Mouse (Mus musculus) splenic B cell, adult 2 months (primary cell): ENCODE results near the gene Dmkn.

Experiments used
- DNase-seq: peaks from one replicate; pipeline ENCODE4 v3.0.0-alpha.2; 2011; ENCODE audit warnings: low read depth, low spot score
- H3K27me3 ChIP-seq: 2 replicates; pipeline ENCODE4 v1.6.1; 2012; ENCODE audit warnings: mild to moderate bottlenecking, low read length, moderate library complexity, mixed read lengths; ENCODE audit not compliant: control insufficient read depth, poor library complexity, insufficient read depth, severe bottlenecking
- H3K36me3 ChIP-seq: 2 replicates; pipeline ENCODE4 v1.6.1; 2012; ENCODE audit warnings: mild to moderate bottlenecking, low read length, moderate library complexity, mixed read lengths; ENCODE audit not compliant: control insufficient read depth, poor library complexity, insufficient read depth, severe bottlenecking

Gene Dmkn

GRCm38 (mm10) chr7:30747525-30748204 is 15.9 kb upstream of the Dmkn start:
- H3K27me3 ChIP-seq, result no peaks in the 10 kb centered on the region
- no peaks in the 10 kb centered on the region for H3K36me3 ChIP-seq
- DNase-seq, result peak; percentile 25

- H3K27me3 ChIP-seq, result no peaks in the 10 kb centered on the region
- DNase-seq, result no peak
Observed at GRCm38 (mm10) chr7:30749824-30750606, 13.5 kb upstream of the Dmkn start.

GRCm38 (mm10) chr7:30751086-30751669 is 12.4 kb upstream of the Dmkn start, which contains the start of gene Sbsn:
Sbsn (plus strand) TSS chr7:30751471.
- DNase-seq, result no peak
- Histone ChIP-seq H3K27me3 (no peaks in the 10 kb centered on the region), H3K36me3 (no peaks in the 10 kb centered on the region)

More at GRCm38 (mm10) chr7:30749824-30750606, 13.5 kb upstream of the Dmkn start:
- H3K36me3 ChIP-seq, result no peaks in the 10 kb centered on the region

GRCm38 (mm10) chr7:30757001-30757400 is 6.6 kb upstream of the Dmkn start:
- Histone ChIP-seq H3K27me3 (no peaks in the 10 kb centered on the region), H3K36me3 (no peaks in the 10 kb centered on the region)
- no peak for DNase-seq

- Histone ChIP-seq H3K27me3 (no peaks in the 10 kb centered on the region), H3K36me3 (no peaks in the 10 kb centered on the region)
- peak; percentile 43 for DNase-seq
Observed at GRCm38 (mm10) chr7:30758853-30759252, 4.7 kb upstream of the Dmkn start.

GRCm38 (mm10) chr7:30761769-30762352 is 1.7 kb upstream of the Dmkn start:
- H3K27me3 ChIP-seq, result no peaks in the 10 kb centered on the region
- peak; percentile 22 for DNase-seq
- H3K36me3 ChIP-seq, result no peaks in the 10 kb centered on the region

- H3K36me3 ChIP-seq, result no peaks in the 10 kb centered on the region
Observed at GRCm38 (mm10) chr7:30765173-30765572, 1.6 kb downstream of the Dmkn start.

GRCm38 (mm10) chr7:30766408-30766807 is 2.9 kb downstream of the Dmkn start:
- no peaks in the 10 kb centered on the region for H3K36me3 ChIP-seq
- DNase-seq, result peak; percentile 20
- H3K27me3 ChIP-seq, result no peaks in the 10 kb centered on the region

More at GRCm38 (mm10) chr7:30765173-30765572, 1.6 kb downstream of the Dmkn start:
- DNase-seq, result no peak
- no peaks in the 10 kb centered on the region for H3K27me3 ChIP-seq

- Histone ChIP-seq H3K27me3 (no peaks in the 10 kb centered on the region; the same call in 1 of the 2 replicates), H3K36me3 (no peaks in the 10 kb centered on the region)
- DNase-seq, result no peak
Observed at GRCm38 (mm10) chr7:30769236-30769635, 5.7 kb downstream of the Dmkn start.

- H3K36me3 ChIP-seq, result no peaks in the 10 kb centered on the region
- H3K27me3 ChIP-seq, result no peaks in the 10 kb centered on the region; the same call in 1 of the 2 replicates
- DNase-seq, result no peak
Observed at GRCm38 (mm10) chr7:30776104-30776503, 12.5 kb downstream of the Dmkn start.

GRCm38 (mm10) chr7:30777081-30777579 is 13.6 kb downstream of the Dmkn start:
- no peak for DNase-seq
- Histone ChIP-seq H3K27me3 (no peaks in the 10 kb centered on the region; the same call in 1 of the 2 replicates), H3K36me3 (no peaks in the 10 kb centered on the region)

GRCm38 (mm10) chr7:30777911-30778310 is 14.4 kb downstream of the Dmkn start:
- no peak for DNase-seq
- Histone ChIP-seq H3K36me3 (no peaks in the 10 kb centered on the region), H3K27me3 (no peaks in the 10 kb centered on the region; the same call in 1 of the 2 replicates)

- Histone ChIP-seq H3K36me3 (no peaks in the 10 kb centered on the region), H3K27me3 (no peaks in the 10 kb centered on the region)
- DNase-seq, result peak; percentile 68
Observed at GRCm38 (mm10) chr7:30781792-30782191, 18.2 kb downstream of the Dmkn start.

GRCm38 (mm10) chr7:30782658-30783057 is 19.1 kb downstream of the Dmkn start:
- no peaks in the 10 kb centered on the region for H3K27me3 ChIP-seq
- DNase-seq, result no peak
- H3K36me3 ChIP-seq, result no peaks in the 10 kb centered on the region
